Mouse (Mus musculus): ENCODE data around the gene Chd4.
A peak's percentile ranks its signal among the peaks of the same experiment; 100 is the strongest.

Chd4 gene

DNA sequence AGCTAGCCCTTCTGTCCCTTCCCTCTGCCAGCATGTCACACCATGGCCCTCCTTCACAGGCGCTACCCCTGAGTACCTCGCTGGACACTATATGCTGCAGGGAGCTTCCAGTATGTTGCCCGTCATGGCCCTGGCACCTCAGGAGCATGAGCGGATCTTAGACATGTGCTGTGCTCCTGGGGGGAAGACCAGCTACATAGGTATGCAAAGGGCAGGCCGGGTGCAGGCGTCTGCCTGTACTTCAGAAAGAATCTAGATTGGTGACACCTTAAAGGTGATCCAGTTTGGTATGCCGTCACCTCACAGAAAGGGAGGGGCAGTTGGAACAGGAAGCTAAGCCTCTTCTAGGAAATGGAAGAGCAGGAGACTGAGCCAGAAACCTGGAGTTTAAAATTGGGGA is 44.0 kb downstream of the Chd4 start:
- no peak for DNase-seq (ENCODE audit: low spot score)

DNA sequence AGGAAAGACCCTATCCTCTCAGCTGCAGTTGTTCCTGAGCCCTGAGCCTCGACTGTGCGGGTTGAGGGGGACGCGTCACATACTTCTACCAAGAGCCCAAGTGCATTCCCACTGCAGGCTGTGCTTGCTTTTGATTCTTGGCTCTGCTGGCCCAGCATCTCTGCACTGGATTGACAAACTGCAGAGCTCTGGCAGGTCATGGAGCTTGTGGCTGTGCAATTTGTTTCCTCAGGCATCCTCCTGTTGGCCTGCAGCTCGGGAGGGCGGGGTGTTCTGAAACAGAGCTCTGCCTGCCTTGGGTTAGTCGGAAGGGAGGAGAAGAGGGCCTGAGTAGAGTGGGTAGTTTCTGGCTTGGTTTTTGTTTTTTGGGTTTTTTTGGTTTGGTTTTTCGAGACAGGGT is 46.7 kb downstream of the Chd4 start:
- no peak for DNase-seq (ENCODE audit: low spot score)

DNA sequence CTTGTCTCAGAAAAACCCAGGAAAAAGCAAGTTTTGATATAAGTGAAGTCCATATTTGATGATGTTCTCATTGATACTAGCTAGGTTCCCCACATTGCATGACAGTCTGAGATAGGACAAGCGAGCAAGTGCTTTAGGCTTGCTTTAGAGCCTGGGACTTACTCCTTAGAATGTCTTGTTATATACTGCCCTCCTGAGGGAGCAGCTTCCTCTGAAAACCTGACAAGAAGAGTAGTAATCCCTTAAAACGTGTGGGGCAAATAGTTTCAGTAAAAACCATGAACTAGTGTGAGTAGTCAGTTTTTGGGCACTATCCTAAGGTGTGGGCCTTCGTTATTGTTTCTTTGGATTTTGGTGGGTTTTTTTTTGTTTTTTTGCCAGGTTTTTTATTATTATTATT is 47.3 kb downstream of the Chd4 start:
- DNase-seq (ENCODE audit: low spot score), result no peak

DNA sequence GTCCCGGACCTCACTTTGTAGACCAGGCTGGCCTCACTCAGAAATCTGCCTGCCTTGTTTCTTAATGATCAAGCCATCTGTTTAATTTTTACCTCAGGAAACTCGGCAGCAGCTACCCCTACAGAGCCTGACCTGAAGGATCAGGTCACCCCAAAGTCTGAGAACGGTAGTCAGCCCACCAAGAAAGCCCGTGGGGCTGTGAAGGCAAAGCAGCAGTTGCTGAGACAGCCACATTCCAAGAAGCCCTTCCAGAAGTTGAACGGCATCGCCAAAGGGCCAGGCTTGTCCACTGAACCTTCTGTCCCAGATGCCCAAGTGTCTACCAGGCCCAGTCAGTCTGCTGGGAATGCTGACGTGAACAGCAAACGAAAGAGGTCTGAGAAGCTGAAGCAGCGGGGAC is 48.1 kb downstream of the Chd4 start:
- no peak for DNase-seq (ENCODE audit: low spot score)

DNA sequence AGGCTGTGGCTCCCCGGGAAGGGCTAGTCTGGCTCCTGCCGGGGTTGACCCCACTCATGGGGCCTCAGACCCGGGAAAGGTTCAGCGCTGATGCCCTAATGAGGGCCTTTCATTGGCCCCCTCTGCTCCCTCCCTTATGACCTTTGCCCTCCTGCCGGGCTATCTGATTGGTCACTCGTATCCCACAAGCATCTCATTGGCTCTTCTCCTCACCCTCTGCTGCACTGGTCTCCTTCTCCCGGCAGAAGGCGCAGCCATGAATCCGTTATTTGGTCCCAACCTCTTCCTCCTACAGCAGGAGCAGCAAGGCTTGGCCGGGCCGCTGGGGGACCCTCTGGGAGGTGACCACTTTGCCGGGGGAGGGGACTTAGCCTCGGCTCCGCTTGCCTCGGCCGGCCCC is 49.2 kb downstream of the Chd4 start, which contains the start of gene Iffo1:
Gene Iffo1, plus strand, starts transcription at position 241 of the 400 bp plus-strand sequence.
- peak; percentile 81 for DNase-seq (ENCODE audit: low spot score)

DNA sequence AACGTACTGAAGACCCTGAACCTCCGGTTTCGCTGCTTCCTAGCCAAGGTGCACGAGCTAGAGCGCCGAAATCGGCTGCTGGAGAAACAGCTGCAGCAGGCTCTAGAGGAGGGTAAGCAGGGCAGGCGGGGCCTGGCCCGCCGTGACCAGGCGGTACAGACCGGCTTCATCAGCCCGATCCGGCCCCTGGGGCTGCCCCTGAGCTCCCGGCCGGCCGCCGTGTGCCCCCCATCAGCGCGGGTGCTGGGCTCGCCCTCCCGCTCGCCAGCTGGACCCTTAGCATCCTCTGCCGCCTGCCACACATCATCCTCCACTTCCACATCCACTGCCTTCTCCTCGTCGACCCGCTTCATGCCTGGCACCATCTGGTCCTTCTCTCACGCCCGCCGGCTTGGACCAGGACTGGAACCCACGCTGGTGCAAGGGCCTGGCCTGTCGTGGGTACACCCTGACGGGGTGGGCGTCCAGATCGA is 49.7 kb downstream of the Chd4 start:
- DNase-seq (ENCODE audit: low spot score), result no peak

DNA sequence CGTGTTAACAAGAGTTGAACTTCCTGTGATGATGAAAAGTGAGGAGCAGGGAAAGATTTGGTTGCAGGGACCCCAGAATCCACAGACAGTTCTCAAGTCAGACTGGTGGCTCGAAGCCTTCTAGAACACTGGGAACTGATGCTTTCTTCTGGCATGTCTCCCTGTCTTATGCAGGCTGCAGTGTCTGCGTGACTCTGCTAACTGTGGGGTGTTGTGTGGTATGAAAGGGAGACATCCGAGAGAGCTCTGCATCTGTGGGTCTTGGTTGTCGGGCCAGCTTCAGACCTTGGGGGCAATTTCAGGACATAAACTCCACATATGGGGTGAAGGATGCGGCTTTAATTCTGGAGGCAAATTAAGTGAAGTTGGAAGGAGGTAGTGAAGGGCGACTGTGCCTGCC is 50.4 kb downstream of the Chd4 start:
- DNase-seq (ENCODE audit: low spot score), result no peak

DNA sequence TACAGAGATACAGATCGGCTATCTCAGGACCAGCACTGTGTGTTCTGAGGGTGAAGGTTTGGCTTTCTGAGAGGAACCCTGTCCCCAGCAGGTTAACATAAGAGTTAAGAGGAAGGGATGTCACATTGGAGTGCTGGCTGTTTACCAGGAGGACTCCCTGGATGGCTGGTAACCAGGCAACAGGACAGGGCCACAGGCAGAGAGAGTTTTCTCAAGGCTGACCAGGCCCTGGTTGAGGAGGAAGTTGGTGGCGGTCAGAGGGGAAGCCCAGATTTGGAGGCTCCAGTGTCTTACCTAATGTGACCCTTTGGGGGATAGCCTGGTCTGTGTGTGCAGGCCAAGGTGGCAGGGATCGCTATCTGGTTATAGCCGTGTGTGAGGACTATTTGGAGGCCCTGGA is 51.0 kb downstream of the Chd4 start:
- peak; percentile 44 for DNase-seq (ENCODE audit: low spot score)

DNA sequence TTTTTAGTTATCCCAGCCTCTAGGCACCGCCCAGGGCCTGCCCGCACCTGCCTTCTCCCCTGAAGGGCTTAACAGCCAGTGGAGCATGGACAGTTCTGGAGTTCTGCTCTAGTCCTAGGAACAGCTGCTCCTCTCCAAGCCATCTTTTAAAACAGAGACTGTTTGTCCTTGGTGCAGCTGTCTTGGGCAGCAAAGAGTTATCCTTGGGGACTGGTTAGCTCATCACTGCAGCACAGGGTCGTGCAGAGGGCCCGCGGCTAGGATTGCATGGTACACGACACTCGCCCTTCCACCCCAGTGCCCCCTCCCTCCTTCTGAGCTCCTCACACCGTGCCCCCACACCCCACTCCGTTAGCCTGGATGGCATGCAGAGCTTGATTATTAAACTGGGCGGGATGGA is 51.5 kb downstream of the Chd4 start:
- no peak for DNase-seq (ENCODE audit: low spot score)

DNA sequence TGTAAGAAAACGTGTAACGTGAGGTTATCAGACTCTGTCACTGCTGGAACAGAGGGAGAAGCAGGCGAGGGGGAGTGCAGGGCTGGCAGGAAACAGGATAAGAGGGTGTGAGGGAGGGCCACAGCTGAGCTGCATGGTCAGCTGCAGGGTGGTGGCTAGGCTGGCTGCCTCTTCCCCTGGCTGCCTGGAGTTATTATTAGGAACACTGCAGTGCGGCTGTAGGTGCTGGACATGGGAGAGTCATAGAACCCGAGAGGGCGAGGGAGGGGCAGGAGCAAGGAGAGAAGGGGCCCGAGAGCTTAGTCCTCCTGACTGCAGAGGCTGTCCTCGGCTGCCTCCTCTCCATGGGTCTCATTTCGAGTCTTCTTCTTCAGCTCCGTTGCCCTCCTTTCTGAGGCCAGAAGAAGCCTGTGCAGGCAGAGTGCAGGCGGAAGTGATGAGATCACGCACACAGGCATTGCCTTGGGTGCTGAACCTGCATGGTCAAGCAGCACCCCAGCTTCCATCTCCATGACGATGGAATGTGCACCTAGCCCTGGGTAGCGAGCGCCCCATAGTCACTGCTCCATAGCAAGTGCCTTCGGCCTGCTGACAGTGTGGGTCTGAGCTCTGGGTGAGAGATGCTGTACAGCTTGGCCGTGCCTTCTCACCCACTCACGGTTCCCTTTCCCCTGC is 52.6 kb downstream of the Chd4 start:
- peak; percentile 44 for DNase-seq (ENCODE audit: low spot score)

DNA sequence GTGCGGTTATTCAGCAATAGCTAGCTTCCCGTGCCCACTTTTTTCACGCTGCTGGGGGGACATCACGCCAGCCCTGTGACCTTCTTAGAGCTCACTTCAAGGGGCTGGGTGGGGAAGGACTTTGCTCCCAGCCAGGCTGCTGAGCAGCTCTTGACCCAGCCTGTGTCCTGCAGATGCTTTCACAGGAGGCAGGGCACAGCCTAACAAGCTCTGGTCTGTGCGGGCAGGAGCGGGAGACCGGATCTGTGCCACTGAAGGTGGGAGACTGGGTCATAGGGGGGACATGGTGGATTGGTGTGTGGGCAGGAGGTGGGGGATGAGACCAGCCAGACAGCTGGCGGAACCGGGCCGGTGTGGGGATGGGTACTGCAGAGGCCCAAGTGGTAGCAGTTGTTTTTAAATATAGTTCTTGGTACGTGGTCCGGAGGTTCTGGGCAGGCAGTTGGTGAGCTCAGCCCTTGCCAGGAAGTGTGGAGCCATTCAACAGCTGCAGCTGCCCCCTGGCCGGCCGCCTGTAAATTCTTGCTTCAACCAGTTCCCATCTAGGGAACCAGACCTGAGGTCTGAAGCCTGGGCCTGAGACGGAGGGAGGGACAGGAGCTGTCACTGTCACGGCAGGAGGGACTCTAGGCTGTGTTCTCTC is 53.3 kb downstream of the Chd4 start:
- DNase-seq (ENCODE audit: low spot score), result peak; percentile 44

DNA sequence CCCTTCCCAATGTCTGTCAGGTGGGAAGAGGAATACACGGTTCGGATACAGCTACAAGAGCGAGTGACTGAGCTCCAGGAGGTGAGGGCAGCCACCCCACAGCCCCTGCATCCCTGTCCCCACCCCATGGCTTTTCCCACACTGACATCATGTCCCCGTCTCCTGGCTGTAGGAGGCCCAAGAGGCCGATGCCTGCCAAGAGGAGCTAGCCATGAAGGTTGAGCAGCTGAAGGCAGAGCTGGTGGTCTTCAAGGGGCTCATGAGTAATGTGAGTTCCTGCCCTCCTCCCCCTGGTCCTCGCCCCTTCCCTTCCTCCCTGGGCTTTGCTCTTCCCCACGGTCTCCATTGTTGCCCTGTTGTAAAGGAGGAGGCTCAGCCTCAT is 53.8 kb downstream of the Chd4 start:
- no peak for DNase-seq (ENCODE audit: low spot score)

DNA sequence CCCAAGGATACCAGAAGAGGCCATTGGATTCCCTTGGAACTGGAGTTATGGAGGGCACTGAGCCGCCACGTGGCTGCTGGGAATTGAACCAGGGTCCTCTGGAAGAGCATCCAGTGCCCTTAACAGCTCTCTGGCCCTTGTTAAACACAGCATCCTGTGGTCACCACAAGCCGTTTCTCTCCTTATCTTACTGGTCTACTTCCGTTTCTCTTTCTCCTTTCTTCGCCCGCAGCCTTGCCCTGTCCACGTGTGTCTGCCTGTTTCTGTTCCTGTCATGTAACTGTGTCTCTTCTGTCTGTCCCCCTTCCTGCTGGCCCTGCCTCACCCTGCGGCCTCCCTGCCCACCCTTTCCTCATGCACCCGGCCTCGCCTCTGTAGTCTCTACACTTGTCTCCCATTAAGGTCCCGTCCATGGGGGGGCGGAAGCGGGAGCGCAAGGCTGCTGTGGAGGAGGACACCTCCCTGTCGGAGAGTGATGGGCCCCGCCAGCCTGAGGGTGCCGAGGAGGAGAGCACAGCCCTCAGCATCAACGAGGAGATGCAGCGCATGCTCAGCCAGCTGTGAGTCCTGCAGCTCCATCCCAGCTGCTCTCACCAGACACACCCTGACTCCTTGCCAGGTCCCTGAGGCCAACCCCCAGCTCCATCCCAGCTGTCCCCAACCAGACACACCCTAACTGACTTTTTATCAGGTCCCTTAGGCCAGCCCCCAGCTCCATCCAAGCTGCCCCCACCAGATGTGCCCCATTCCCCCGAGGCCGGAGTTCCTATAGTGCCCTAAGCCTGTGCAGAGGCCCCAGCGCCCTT is 56.6 kb downstream of the Chd4 start:
- DNase-seq (ENCODE audit: low spot score), result no peak

DNA sequence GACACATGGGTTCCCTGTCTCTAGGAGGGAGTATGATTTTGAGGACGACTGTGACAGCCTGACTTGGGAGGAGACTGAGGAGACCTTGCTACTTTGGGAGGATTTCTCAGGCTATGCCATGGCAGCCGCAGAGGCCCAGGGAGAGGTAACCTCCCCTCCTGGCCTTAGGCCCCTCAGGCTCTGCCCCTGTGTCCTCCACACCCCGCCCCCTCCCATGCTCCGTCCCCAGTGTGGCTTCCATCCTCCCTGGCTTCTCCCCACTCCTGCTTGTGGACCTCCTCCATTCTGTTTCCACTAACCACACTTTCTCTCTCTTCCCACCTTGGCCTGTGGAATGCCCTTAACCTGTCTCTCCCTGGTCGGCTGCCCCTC is 57.2 kb downstream of the Chd4 start:
- DNase-seq (ENCODE audit: low spot score), result no peak

DNA sequence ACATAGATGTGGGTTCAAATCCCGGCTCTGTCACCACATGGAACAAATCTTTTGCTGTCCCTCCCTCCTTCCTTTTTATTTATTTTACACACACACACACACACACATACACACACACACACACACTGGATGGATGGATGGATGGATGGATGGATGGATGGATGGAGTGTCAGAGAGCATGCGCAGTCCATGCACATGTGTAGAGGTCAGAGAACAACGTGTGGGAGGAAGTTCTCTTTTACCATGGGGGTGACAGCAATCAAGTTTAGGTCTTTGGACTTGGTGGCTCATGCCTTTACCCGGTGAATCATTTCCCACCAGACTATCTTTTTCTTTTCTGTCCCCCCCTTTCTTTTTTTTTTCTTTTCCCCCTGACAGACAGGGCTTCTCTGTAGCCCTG is 57.9 kb downstream of the Chd4 start:
- no peak for DNase-seq (ENCODE audit: low spot score)

DNA sequence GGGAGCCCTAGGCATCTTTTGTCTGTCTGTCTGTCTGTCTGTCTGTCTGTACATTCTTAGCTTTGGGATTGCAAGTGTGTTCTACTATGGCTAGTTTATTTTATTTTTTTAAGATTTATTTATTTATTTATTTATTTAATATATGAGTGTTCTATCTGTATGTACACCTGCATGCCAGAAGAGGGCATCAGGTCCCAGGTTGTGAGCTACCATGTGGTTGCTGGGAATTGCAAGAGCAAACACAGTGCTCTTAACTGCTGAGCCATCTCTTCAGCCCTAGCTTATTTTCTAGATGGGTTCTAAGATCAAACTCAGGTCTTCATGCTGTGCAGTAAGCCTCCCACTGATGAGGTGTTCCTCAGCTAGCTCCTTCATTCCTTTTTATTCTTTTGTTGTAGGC is 58.8 kb downstream of the Chd4 start:
- no peak for DNase-seq (ENCODE audit: low spot score)

DNA sequence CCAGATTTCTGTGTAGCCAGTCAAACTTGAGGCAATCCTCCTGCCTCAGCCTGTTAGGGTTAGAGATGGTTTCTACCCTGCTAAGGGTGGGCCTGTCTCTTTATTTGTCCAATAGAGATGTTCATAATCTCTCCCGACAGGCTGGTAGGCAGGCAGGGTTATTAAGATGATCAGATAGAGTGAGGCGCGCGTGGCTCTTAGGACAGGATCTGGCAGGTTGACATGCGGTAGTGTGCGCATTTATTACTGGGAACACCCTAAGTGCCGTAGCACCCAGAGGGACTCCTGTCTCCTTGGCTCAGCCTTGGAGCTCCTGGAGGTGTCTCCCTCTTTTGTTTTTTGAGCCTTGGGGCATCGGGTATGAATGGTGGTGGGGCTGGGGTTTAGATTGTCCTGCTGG is 59.5 kb downstream of the Chd4 start:
- no peak for DNase-seq (ENCODE audit: low spot score)

DNA sequence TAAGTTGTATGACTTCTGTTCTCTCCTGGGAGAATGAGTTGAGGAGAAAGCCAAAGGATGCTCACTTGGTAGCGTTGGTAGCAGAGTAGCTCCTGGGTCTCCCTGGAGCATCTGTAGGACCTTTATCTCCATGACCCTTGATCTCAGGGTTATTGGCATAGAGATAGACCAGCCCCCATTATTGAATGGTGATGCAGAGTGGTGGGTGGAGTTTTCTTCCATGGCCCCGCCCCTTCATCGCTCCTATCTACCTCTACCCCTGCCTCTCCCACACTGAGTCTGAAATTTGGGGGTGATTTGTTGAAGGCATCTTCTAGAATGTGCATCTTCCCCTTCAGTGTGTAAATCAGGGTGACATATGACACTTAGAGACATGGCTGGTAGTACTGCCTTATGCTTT is 60.7 kb downstream of the Chd4 start:
- no peak for DNase-seq (ENCODE audit: low spot score)

DNA sequence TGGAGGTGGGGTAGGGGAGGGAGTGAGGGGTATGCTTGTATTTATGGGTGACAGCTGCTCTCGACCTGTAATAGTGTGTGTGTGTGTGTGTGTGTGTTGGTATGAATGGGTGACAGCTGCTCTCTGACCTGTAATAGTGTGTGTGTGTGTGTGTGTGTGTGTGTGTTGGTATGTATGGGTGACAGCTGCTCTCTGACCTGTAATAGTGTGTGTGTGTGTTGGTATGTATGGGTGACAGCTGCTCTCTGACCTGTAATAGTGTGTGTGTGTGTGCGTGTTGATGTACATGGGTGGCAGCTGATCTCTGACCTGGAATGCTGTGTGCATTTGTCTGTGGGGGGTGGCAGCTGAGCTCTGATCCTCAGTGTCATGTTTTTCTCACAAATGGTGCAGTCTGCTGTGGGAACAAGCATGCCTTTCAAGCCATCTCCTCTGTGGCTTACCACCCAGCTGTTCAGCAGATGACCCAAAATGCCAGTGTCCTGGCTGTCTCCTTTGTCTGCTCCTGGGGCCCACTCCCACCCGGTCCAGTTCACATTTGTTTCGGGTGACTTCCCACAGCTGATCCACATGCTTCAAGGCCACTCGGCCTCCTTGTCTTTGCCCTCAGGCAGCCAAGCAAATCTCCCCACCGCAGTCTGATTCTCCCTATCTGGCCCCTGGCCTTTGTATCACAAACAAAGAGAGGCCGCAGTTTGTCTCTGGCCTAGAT is 61.3 kb downstream of the Chd4 start:
- DNase-seq (ENCODE audit: low spot score), result peak; percentile 35

DNA sequence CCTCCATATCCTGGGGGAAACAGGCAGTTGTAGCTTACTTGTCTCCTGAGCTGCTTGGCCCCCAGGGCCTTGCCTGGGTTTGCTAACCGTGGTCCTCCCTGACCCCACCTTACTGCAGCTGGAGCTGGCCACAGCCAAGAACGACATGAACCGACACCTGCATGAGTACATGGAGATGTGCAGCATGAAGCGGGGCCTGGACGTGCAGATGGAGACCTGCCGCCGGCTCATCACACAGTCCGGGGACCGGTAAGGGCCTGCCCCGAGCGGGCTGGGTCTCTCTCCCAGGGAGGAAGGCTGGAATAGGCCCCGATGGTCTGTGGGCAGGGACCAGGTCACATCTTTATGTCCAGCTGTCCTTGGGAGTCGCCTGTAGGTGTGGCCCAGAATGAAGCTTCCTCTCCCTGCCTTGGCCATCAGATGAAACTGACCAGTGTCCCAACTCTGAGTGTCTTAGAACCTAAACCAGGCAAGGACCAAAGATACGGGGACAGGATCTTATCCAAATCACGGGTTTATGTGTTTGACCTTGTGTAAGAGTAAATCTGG is 63.2 kb downstream of the Chd4 start:
- DNase-seq (ENCODE audit: low spot score), result no peak

DNA sequence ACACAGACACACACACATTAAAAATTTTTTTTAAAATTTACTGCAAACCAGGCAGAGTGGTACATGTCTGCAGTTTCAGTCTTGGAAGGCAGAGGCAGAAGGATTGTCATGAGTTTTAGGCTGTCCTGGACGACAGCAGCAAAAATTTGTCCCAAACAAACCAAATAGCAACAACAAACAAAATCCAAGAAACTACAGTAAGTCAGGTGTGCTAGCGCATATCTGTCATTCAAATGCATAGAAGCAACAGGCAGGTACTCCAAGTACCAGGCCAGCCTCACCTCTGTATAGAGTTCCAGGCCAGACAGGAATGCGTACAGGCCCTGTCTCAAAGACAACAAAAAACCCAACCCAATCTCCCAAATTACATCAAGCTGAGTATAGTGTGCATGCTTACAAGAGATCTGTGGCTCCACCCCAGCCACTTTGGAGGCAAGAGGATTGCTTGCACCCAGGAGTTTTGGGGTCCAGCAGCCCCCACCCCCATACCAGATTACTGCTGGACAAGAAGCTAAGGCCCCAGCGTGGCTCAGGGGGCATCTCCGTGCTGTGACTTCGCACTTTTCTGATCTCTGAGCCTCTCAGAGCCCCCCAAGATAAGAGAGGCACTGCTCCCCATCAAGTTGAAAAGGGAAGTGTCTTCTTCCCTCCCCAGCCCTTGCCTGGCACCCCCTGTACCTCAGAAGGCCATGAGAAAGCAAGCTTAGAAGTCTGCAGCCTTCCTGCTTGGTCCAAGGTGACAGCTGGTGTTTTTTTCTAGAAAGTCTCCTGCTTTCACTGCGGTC is 64.2 kb downstream of the Chd4 start:
- no peak for DNase-seq (ENCODE audit: low spot score)

DNA sequence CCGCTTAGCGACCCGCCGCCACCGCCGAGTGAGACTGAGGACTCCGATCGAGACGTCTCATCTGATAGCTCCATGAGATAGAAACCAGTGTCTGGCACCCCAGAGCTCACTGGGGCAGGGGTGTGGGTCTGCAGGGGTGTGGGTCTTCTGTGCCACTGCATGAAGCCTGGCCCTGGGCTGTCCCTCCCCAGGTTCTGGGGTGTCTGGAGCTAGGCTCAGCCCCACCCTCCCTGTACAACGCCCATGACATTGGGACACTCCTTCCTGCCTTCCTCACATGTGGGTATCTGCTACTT is 64.7 kb downstream of the Chd4 start:
- no peak for DNase-seq (ENCODE audit: low spot score)

Data from ovary, postnatal 36 days (tissue).